Mouse (Mus musculus) stomach, embryonic 16.5 days (tissue): ENCODE results near the gene Tstd1. TPM values are rescaled to one million over a fixed set of nuclear protein-coding genes. Genes with fewer than 3 reads are reported as not detected.
A peak's percentile ranks its signal among the peaks of the same experiment; 100 is the strongest.

Source experiments
- ATAC-seq: fragments of 200-750 bp; cut with Nextera tagmentation; 2 replicates; pipeline ENCODE4 v1.8.0; 2017; ENCODE audit warnings: moderate number of reproducible peaks, moderate TSS enrichment; ENCODE audit not compliant: insufficient read depth, low FRiP score
- H3K27ac ChIP-seq: fragments of 300-500 bp; sonication (generic); 2 replicates; pipeline ENCODE4 v1.5.1; 2014; ENCODE audit warnings: low read length
- H3K27me3 ChIP-seq: fragments of 300-500 bp; sonication (generic); 2 replicates; pipeline ENCODE4 v1.6.1; 2014; ENCODE audit warnings: low read length, control low read depth, mixed read lengths; ENCODE audit not compliant: control insufficient read depth, insufficient read depth
- H3K36me3 ChIP-seq: fragments of 300-500 bp; sonication (generic); 2 replicates; pipeline ENCODE4 v1.6.1; 2014; ENCODE audit warnings: low read length; ENCODE audit not compliant: control insufficient read depth, insufficient read depth
- H3K4me1 ChIP-seq: fragments of 300-500 bp; sonication (generic); 2 replicates; pipeline ENCODE4 v1.6.1; 2014; ENCODE audit warnings: low read length, control low read depth, mixed read lengths; ENCODE audit not compliant: control insufficient read depth, insufficient read depth
- H3K4me2 ChIP-seq: fragments of 300-500 bp; sonication (generic); 2 replicates; pipeline ENCODE4 v1.6.1; 2014; ENCODE audit warnings: low read depth, low read length, mixed read lengths
- H3K4me3 ChIP-seq: fragments of 300-500 bp; sonication (generic); replicated peaks from 2 replicates; pipeline ENCODE4 v1.5.1; 2014; ENCODE audit warnings: mild to moderate bottlenecking, low read length
- H3K9ac ChIP-seq: fragments of 300-500 bp; sonication (generic); 2 replicates; pipeline ENCODE4 v1.6.1; 2014; ENCODE audit warnings: low read length
- H3K9me3 ChIP-seq: fragments of 300-500 bp; sonication (generic); replicated peaks from 2 replicates; pipeline ENCODE4 v1.6.1; 2016; ENCODE audit warnings: low read length, control low read depth; ENCODE audit not compliant: control insufficient read depth
- WGBS: fragments of 180-500 bp; shearing (Covaris S2); extraction: QIAGEN DNeasy Blood & Tissue Kit; methylation state at CpG from one replicate; pipeline ENCODE4 v1.1.7; 2014; 5-methylcytosine and 5-hydroxymethylcytosine counted together
- polyA plus RNA-seq: library from polyadenylated mRNA; unstranded; fragments of >200 nt; fragmentation: Nextera tagmentation; extraction: Ambion mirVana; gene quantifications from 2 replicates; pipeline ENCODE4 v1.2.1, GENCODE M21; 2015

Gene Tstd1
- polyA plus RNA-seq, 1 experiment from 2014 or later = 8.3 TPM

- ATAC-seq = peak; percentile 97
These were observed 7.7 kb upstream of the Tstd1 start, which contains the start of gene Usf1 for GRCm38 (mm10) chr1:171410947-171411484. Gene Usf1 (plus strand): TSS chr1:171411313.

GRCm38 (mm10) chr1:171411492-171411941 lies 7.2 kb upstream of the Tstd1 start:
- peak; percentile 77 for ATAC-seq
- Histone ChIP-seq H3K4me2 (peak overlapping the region; percentile 59), H3K4me3 (peak overlapping the region; percentile 94), H3K27me3 (no peaks in the 10 kb centered on the region), H3K27ac (peak overlapping the region; percentile 93), H3K4me1 (0 out of 2 replicates have a peak, but pooled peaks cover 6% of the 10 kb centered on the region), H3K36me3 (peaks cover 12% of the 10 kb centered on the region; the same call in 1 of the 2 replicates), H3K9ac (peak overlapping the region; percentile 97), H3K9me3 (no peaks in the 10 kb centered on the region)
- WGBS = under 1% methylated on average over 39 of the region's 39 CpGs

More at GRCm38 (mm10) chr1:171410947-171411484, 7.7 kb upstream of the Tstd1 start, which contains the start of gene Usf1:
- 0 out of 2 replicates have a peak, but pooled peaks cover 6% of the 10 kb centered on the region for H3K4me1 ChIP-seq
- no peaks in the 10 kb centered on the region for H3K27me3 ChIP-seq
- peaks cover 8% of the 10 kb centered on the region; the same call in 1 of the 2 replicates for H3K36me3 ChIP-seq
- H3K9ac ChIP-seq = peak within 1 kb of the TSS; percentile 97
- H3K4me3 ChIP-seq = peak within 1 kb of the TSS; percentile 94
- under 1% methylated on average over 36 of the region's 36 CpGs for WGBS
- H3K4me2 ChIP-seq = peak within 1 kb of the TSS; percentile 59
- H3K9me3 ChIP-seq = no peaks in the 10 kb centered on the region
- peak within 1 kb of the TSS; percentile 93 for H3K27ac ChIP-seq

DNA sequence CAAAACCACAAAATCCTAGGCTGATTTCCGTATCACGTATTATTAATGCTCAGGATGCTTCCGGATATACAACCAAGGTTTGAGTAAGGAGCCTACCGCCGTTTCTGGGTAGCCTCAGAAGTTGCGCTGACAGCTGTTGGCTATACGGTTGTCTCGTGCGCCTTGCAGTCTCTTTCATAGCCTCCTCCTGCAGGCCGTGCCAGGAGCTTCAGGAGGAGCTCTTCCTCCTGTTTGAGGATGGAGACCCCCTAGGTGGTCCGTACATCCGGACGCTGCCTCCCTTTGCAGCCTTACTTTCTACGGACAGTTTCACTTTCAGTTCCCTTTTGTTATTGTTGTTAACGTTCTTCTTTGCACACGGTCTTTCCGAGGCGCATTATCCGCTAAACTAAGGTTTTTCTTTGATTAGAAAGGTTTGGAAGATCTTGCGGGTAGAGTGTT lies 6.7 kb upstream of the Tstd1 start:
- H3K27me3 ChIP-seq = no peaks in the 10 kb centered on the region
- peak overlapping the region; percentile 59 for H3K4me2 ChIP-seq
- H3K4me3 ChIP-seq = peak overlapping the region; percentile 94
- ATAC-seq = peak; percentile 26; the same call in 1 of the 2 replicates
- H3K36me3 ChIP-seq = peaks cover 16% of the 10 kb centered on the region; the same call in 1 of the 2 replicates
- H3K4me1 ChIP-seq = 0 out of 2 replicates have a peak, but pooled peaks cover 6% of the 10 kb centered on the region
- H3K27ac ChIP-seq = peak overlapping the region; percentile 93
- H3K9ac ChIP-seq = peak overlapping the region; percentile 97
- WGBS = under 1% methylated on average over 20 of the region's 20 CpGs
- H3K9me3 ChIP-seq = no peaks in the 10 kb centered on the region

DNA sequence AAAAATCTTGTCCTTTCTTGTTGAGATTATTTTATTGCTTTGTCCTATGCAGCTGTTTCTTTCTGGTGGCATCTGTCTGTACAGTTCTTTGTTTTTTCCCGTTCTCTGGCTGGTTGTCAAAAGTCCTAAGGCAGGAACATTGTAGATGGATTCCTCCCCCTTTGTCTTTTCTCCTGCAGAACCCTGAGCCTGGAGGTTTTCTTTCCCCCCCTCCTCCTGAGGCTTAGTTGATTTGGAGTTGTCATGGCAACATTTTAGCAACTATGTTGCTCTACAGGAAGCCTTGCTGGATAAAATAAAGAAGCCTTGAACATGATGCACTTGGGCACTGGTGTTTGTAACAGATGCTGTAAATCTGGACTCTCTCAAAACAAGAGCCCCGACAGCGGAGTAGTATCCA lies 6.2 kb upstream of the Tstd1 start:
- Histone ChIP-seq H3K9me3 (no peaks in the 10 kb centered on the region), H3K36me3 (peaks cover 16% of the 10 kb centered on the region; the same call in 1 of the 2 replicates), H3K4me1 (0 out of 2 replicates have a peak, but pooled peaks cover 6% of the 10 kb centered on the region), H3K4me2 (peak overlapping the region; percentile 59), H3K4me3 (peak overlapping the region; percentile 94), H3K9ac (peak overlapping the region; percentile 97), H3K27me3 (no peaks in the 10 kb centered on the region), H3K27ac (peak overlapping the region; percentile 93)
- WGBS = 41% methylated on average over 3 of the region's 3 CpGs
- no peak for ATAC-seq

GRCm38 (mm10) chr1:171413608-171414007 lies 5.1 kb upstream of the Tstd1 start:
- H3K36me3 ChIP-seq = peaks cover 19% of the 10 kb centered on the region; the same call in 1 of the 2 replicates
- H3K4me2 ChIP-seq = no peak overlapping the region
- 0 out of 2 replicates have a peak, but pooled peaks cover 6% of the 10 kb centered on the region for H3K4me1 ChIP-seq
- ATAC-seq = no peak
- H3K27ac ChIP-seq = no peak overlapping the region
- no peak overlapping the region for H3K9ac ChIP-seq
- 78% methylated on average over 8 of the region's 8 CpGs for WGBS
- no peaks in the 10 kb centered on the region for H3K9me3 ChIP-seq
- no peaks in the 10 kb centered on the region for H3K27me3 ChIP-seq
- H3K4me3 ChIP-seq = no peak overlapping the region

- no peaks in the 10 kb centered on the region for H3K9me3 ChIP-seq
- H3K9ac ChIP-seq = no peak overlapping the region
- no peak overlapping the region for H3K4me2 ChIP-seq
- 59% methylated on average over 12 of the region's 12 CpGs for WGBS
- H3K27me3 ChIP-seq = no peaks in the 10 kb centered on the region
- H3K27ac ChIP-seq = peak overlapping the region; percentile 46; the same call in 1 of the 2 replicates
- peaks cover 5% of the 10 kb centered on the region for H3K4me1 ChIP-seq
- peak; percentile 20; the same call in 1 of the 2 replicates for ATAC-seq
- peaks cover 21% of the 10 kb centered on the region; the same call in 1 of the 2 replicates for H3K36me3 ChIP-seq
- no peak overlapping the region for H3K4me3 ChIP-seq
These were observed 715 bp downstream of the Tstd1 start for GRCm38 (mm10) chr1:171419291-171419882.

- H3K9me3 ChIP-seq = no peaks in the 10 kb centered on the region
- no peak overlapping the region for H3K4me3 ChIP-seq
- ATAC-seq = no peak
- peak overlapping the region; percentile 46; the same call in 1 of the 2 replicates for H3K27ac ChIP-seq
- peaks cover 21% of the 10 kb centered on the region; the same call in 1 of the 2 replicates for H3K36me3 ChIP-seq
- no peaks in the 10 kb centered on the region for H3K27me3 ChIP-seq
- H3K9ac ChIP-seq = no peak overlapping the region
- WGBS = 79% methylated on average over 5 of the region's 5 CpGs
- peaks cover 5% of the 10 kb centered on the region for H3K4me1 ChIP-seq
- H3K4me2 ChIP-seq = no peak overlapping the region
These were observed 1.2 kb downstream of the Tstd1 start for GRCm38 (mm10) chr1:171419905-171420304.

DNA sequence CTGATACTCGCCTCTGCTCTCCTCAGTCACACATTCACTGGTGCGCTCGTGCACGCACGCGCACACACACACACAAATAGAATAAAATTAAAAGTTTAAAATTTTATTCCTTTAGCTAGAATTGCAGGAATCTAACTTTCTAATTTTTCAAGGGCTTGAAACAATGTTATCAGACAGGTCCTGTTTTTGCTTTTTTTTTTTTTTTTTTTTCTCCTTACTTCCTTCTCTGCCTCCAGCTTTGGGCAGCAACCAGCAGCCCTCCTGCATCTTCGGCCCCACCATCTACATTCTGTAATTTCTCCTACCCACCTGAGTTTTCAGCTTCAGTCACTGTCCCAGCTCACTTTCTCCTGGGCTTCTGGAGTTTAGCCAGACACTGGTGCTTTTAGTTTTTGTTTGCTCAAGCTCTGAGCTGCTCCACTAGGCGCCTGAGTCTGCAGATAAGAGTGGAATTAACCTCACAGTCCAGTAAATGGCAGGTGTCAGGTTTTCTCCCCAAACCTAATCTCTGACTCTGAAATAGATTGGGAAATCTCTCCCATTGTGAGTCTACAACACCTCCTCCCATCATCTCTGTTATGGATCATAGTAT lies 3.9 kb downstream of the Tstd1 start:
- no peak for ATAC-seq
- Histone ChIP-seq H3K27me3 (no peaks in the 10 kb centered on the region), H3K4me2 (no peak overlapping the region), H3K4me3 (no peak overlapping the region), H3K9ac (no peak overlapping the region), H3K4me1 (peaks cover 10% of the 10 kb centered on the region), H3K36me3 (peaks cover 5% of the 10 kb centered on the region; the same call in 1 of the 2 replicates), H3K9me3 (no peaks in the 10 kb centered on the region), H3K27ac (no peak overlapping the region)
- 71% methylated on average over 8 of the region's 8 CpGs for WGBS
